Mouse (Mus musculus) midbrain, embryonic 16.5 days (tissue): ENCODE data around the gene Cfap45. TPM values are rescaled to one million over a fixed set of nuclear protein-coding genes. Genes with fewer than 3 reads are reported as not detected.

ENCODE experiments used
- ATAC-seq: fragments of 200-750 bp; cut with Nextera tagmentation; 2 replicates; pipeline ENCODE4 v1.8.0; 2017; ENCODE audit warnings: moderate TSS enrichment
- H3K27ac ChIP-seq: fragments of 300-500 bp; sonication (generic); 2 replicates; pipeline ENCODE4 v1.5.1; 2014; ENCODE audit warnings: mild to moderate bottlenecking, low read length, mixed read lengths
- H3K27me3 ChIP-seq: fragments of 300-500 bp; sonication (generic); 2 replicates; pipeline ENCODE4 v1.6.1; 2014; ENCODE audit warnings: low read depth, low read length, mixed read lengths; ENCODE audit not compliant: control insufficient read depth, insufficient read depth
- H3K36me3 ChIP-seq: fragments of 300-500 bp; sonication (generic); 2 replicates; pipeline ENCODE4 v1.6.1; 2014; ENCODE audit warnings: mild to moderate bottlenecking, low read length, moderate library complexity, mixed read lengths; ENCODE audit not compliant: control insufficient read depth, insufficient read depth
- H3K4me1 ChIP-seq: fragments of 300-500 bp; sonication (generic); 2 replicates; pipeline ENCODE4 v1.6.1; 2014; ENCODE audit warnings: mild to moderate bottlenecking, low read length, mixed read lengths; ENCODE audit not compliant: control insufficient read depth, insufficient read depth
- H3K4me2 ChIP-seq: fragments of 300-500 bp; sonication (generic); 2 replicates; pipeline ENCODE4 v1.6.1; 2014; ENCODE audit warnings: mild to moderate bottlenecking, low read length, mixed read lengths
- H3K4me3 ChIP-seq: fragments of 300-500 bp; sonication (generic); 2 replicates; pipeline ENCODE4 v1.5.1; 2014; ENCODE audit warnings: low read depth, mild to moderate bottlenecking, low read length, moderate library complexity, mixed read lengths
- H3K9ac ChIP-seq: fragments of 300-500 bp; sonication (generic); 2 replicates; pipeline ENCODE4 v1.6.1; 2014; ENCODE audit warnings: low read depth, low read length, mixed read lengths
- H3K9me3 ChIP-seq: fragments of 300-500 bp; sonication (generic); replicated peaks from 2 replicates; pipeline ENCODE4 v1.6.1; 2014; ENCODE audit warnings: mild to moderate bottlenecking, low read length, mixed read lengths; ENCODE audit not compliant: control insufficient read depth, poor library complexity, severe bottlenecking
- WGBS: fragments of 180-500 bp; shearing (Covaris S2); extraction: QIAGEN DNeasy Blood & Tissue Kit; methylation state at CpG from one replicate; pipeline ENCODE4 v1.1.7; 2014; 5-methylcytosine and 5-hydroxymethylcytosine counted together
- polyA plus RNA-seq: library from polyadenylated mRNA; unstranded; fragments of >200 nt; fragmentation: Nextera tagmentation; extraction: Ambion mirVana; gene quantifications from 2 replicates; pipeline ENCODE4 v1.2.1, GENCODE M21; 2015

Gene Cfap45
- polyA plus RNA-seq, 1 experiment from 2014 or later = 4.7 TPM

DNA sequence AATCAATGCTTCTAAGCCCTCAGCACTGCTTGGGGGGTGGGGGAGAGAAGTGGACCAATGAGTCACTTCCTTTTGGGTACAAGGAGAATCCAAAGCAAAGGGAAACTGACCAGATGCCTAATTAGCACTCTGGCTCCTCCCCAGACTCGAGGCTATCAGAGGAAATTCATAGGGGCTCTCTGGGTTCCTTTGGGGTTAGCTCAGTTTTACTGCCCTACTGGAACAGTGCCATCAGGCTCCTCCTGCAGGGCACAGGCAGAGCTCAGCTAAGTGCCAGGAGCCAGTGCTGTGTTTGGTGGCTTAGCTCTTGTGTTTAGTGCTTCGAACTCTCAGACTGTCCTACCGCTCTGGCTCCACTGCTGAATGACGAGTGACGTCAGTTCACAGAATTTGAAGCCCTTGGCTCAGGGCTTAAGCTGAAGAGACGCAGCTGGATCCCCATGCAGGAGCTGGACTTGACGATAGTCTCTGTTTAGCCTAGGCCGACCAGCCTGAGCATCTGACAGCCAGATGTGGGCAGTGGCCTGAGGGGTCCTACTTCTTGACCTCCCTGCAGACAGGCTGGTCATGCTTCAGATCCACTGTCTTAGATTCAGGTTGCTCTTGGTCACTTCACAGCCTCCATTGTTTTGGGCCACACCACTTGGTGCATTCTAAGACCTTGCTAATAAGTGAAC lies 10.1 kb downstream of the Cfap45 start:
- peaks cover 7% of the 10 kb centered on the region; the same call in 1 of the 2 replicates for H3K4me1 ChIP-seq
- H3K4me2 ChIP-seq = no peak overlapping the region
- no peaks in the 10 kb centered on the region for H3K36me3 ChIP-seq
- no peak overlapping the region for H3K27ac ChIP-seq
- H3K4me3 ChIP-seq = no peak overlapping the region
- 28% methylated on average over 8 of the region's 8 CpGs for WGBS
- no peaks in the 10 kb centered on the region for H3K27me3 ChIP-seq
- no peaks in the 10 kb centered on the region for H3K9me3 ChIP-seq
- ATAC-seq = no peak
- H3K9ac ChIP-seq = no peak overlapping the region

DNA sequence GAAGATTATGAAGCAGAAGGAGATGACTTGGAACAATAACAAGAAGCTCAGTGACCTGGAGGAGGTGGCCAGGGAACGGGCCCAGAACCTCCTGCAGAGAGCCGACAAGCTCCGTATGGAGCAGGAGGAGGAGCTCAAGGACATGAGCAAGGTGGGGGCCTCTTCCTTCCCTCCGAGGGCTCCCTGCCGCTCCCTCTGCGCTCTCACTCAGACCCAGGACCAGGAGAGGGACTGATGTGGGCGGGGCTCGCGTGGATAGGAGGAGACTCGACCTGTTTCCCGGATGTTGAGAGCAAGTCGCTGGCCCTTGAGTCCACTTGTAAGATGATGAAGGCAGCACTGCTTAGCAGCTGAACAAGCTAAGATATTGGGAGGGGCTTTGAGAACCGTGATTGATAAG lies 11.9 kb downstream of the Cfap45 start:
- peak; percentile 74 for ATAC-seq
- H3K4me2 ChIP-seq = peak overlapping the region; percentile 47
- H3K4me1 ChIP-seq = peaks cover 7% of the 10 kb centered on the region; the same call in 1 of the 2 replicates
- H3K27ac ChIP-seq = 0 out of 2 replicates have a peak overlapping the region, but pooled peaks have one; percentile 23
- H3K36me3 ChIP-seq = no peaks in the 10 kb centered on the region
- H3K4me3 ChIP-seq = peak overlapping the region; percentile 26
- 1% methylated on average over 13 of the region's 13 CpGs for WGBS
- H3K9me3 ChIP-seq = no peaks in the 10 kb centered on the region
- peak overlapping the region; percentile 36; the same call in 1 of the 2 replicates for H3K9ac ChIP-seq
- no peaks in the 10 kb centered on the region for H3K27me3 ChIP-seq

DNA sequence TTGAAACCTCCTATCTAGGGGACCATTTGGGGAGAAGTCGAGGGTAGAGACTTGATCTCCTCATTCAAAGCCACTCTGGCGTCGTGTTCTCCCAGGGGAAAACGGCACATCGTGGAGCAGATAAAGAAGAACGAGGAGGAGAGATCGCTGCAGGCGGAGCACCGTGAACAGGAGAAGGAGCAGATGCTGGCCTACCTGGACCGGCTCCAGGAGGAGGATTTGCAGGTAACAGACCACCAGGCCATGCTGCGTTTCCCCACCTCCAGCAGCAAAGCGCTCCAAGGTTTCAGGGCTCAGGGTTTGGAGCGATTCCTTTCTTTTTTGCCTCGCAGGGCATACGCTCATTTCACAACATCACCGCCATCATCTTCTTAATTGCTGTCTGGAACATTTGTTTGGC lies 14.5 kb downstream of the Cfap45 start:
- no peak overlapping the region for H3K27ac ChIP-seq
- ATAC-seq = no peak
- H3K27me3 ChIP-seq = no peaks in the 10 kb centered on the region
- H3K4me1 ChIP-seq = peaks cover 11% of the 10 kb centered on the region
- H3K36me3 ChIP-seq = no peaks in the 10 kb centered on the region
- H3K9me3 ChIP-seq = no peaks in the 10 kb centered on the region
- no peak overlapping the region for H3K4me3 ChIP-seq
- WGBS = 76% methylated on average over 16 of the region's 16 CpGs
- H3K9ac ChIP-seq = no peak overlapping the region
- H3K4me2 ChIP-seq = no peak overlapping the region

DNA sequence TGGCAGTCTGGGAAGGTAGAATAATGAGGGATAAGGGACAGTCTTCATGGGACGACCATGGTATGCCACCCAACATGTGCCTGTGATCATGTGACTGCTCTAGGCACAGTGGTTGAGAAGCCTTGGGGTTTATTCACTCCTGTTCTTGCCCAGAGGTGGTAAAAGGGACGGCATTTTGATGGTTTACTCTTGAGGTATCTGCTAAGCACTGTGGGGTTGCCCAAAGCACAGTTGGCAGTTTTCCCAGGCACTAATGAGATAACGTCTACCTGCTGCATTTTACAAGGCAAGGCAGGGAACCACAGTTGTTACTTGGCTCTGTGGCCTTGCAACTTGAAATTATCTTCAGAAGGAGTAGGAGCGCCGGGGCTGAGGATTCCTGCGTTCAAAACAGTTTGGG lies 19.2 kb downstream of the Cfap45 start:
- peak overlapping the region; percentile 73 for H3K27ac ChIP-seq
- 45% methylated on average over 6 of the region's 6 CpGs for WGBS

DNA sequence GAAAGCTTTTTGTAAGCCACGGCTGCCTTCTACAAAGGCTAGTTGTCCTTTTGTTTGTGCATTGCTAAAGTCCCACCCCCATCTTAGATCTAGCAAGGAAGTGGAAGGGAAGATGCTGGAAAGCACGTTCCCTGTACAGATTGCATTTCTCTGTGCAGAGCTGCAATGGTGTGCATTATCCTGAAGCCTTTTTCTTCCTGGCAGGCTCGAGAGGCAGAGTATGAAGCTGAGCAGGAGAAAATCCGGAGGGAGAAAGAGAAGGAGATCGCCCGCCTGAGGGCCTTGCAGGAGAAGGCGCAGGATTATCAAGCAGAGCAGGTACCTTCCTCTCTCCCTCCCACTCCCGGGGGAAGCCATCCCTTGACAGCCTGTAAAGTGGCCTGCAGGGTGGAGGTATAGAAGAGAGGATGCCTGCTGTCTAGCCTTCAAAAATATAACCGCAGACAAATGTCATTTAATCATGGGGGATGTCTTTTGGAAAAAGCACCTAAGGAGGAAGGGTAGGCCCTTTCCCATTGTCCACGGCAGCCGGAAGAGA lies 19.8 kb downstream of the Cfap45 start:
- H3K9me3 ChIP-seq = no peaks in the 10 kb centered on the region
- H3K4me2 ChIP-seq = peak overlapping the region; percentile 4; the same call in 1 of the 2 replicates
- WGBS = 26% methylated on average over 11 of the region's 11 CpGs
- H3K4me1 ChIP-seq = peaks cover 9% of the 10 kb centered on the region
- peak overlapping the region; percentile 54 for H3K9ac ChIP-seq
- no peaks in the 10 kb centered on the region for H3K36me3 ChIP-seq
- H3K27ac ChIP-seq = peak overlapping the region; percentile 73
- ATAC-seq = peak; percentile 59
- H3K27me3 ChIP-seq = no peaks in the 10 kb centered on the region
- H3K4me3 ChIP-seq = no peak overlapping the region

More for the DNA sequence above, 19.2 kb downstream of the Cfap45 start:
- no peak overlapping the region for H3K4me2 ChIP-seq
- peaks cover 9% of the 10 kb centered on the region for H3K4me1 ChIP-seq
- peak; percentile 65 for ATAC-seq
- no peak overlapping the region for H3K9ac ChIP-seq
- H3K36me3 ChIP-seq = no peaks in the 10 kb centered on the region
- no peaks in the 10 kb centered on the region for H3K9me3 ChIP-seq
- no peaks in the 10 kb centered on the region for H3K27me3 ChIP-seq
- no peak overlapping the region for H3K4me3 ChIP-seq

DNA sequence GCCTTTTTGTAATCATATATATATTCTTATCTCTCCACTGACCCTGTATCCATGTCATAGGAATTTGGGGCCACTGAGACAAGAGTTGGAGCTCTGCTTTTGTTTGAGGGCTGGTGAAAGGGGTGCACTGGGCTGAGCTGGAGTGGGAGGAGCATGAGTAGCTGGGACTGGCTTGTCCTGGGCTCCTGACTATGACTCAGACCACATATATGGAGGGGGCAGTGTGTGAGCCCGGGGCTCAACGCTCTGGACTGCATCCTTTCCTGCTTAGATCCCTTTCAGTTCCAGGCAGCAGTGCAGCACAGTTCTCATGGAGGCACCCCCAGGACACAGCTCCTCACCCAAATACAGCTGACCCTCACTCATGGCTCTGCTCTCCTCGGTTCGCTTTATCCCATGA lies 25.5 kb downstream of the Cfap45 start:
- Histone ChIP-seq H3K4me2 (no peak overlapping the region), H3K36me3 (no peaks in the 10 kb centered on the region), H3K27me3 (no peaks in the 10 kb centered on the region), H3K4me1 (peaks cover 8% of the 10 kb centered on the region), H3K9me3 (no peaks in the 10 kb centered on the region), H3K27ac (no peak overlapping the region), H3K9ac (no peak overlapping the region), H3K4me3 (no peak overlapping the region)
- no peak for ATAC-seq
- WGBS = 82% methylated on average over 4 of the region's 4 CpGs

DNA sequence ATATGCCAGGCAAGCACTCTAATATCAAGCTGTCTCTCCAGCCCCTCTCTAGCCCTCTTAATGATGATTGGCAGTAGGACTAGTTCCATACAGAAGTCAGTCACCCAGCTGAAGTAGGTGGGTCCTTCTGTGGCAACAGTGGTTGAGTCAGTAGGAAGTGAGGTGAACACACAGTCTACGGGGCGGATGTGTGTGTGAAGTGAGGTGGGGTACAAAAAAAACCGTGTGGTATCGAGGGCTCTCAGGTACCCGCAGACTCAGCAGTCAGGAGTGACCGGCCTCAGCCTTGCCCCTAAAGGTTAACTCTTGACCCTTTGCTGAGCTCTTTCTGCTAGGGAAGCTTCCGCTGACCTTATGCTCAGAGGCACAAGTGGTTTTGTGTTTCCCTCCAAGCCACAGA lies 27.9 kb downstream of the Cfap45 start:
- Histone ChIP-seq H3K4me2 (no peak overlapping the region), H3K9ac (no peak overlapping the region), H3K36me3 (no peaks in the 10 kb centered on the region), H3K4me3 (no peak overlapping the region), H3K27ac (no peak overlapping the region), H3K27me3 (no peaks in the 10 kb centered on the region), H3K9me3 (no peaks in the 10 kb centered on the region), H3K4me1 (peaks cover 13% of the 10 kb centered on the region)
- WGBS = 62% methylated on average over 7 of the region's 7 CpGs
- no peak for ATAC-seq

DNA sequence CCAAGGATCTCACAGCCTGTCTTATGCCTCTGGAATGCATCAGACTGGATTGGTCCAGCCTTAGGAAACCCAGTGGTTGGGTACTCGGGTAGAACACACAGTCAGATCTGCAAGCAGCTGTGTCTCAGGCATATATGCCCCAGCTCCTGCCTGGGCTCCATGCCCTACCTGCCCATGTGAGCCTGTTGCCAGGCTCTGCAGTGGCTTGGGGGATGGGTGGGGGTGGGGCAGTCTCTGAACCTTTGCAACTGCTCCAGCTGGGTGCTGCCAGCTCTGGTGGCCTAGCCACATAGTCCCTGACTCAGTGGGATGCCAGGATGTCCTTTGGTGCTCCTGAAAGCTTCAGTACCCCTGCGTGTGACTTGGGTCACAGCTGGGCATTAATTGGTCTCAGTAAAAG lies 28.7 kb downstream of the Cfap45 start:
- no peak overlapping the region for H3K9ac ChIP-seq
- no peak overlapping the region for H3K27ac ChIP-seq
- H3K36me3 ChIP-seq = no peaks in the 10 kb centered on the region
- H3K9me3 ChIP-seq = no peaks in the 10 kb centered on the region
- no peak overlapping the region for H3K4me3 ChIP-seq
- no peaks in the 10 kb centered on the region for H3K27me3 ChIP-seq
- peak overlapping the region; percentile 61 for H3K4me2 ChIP-seq
- WGBS = 12% methylated on average over 2 of the region's 2 CpGs
- H3K4me1 ChIP-seq = peaks cover 13% of the 10 kb centered on the region
- no peak for ATAC-seq

DNA sequence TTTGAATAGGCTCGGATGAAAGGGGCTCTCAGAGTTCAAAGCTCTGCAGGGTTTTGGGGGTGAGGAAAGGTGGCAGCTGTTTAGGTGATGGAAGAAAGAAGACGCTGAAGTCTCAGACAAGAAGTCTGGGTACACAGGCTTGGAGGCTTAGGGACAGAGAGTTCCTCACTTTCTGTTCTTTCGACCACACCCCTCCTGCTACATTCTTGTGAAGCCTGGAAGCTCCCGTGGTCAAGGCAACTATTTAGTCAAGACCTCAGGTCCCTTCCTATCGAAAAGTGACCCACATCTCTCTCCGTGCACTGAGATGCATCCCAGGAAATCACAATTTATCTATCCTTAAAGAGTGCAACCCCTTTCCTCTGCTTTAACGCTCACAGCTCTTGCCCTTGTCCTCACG lies 29.1 kb downstream of the Cfap45 start:
- peak overlapping the region; percentile 61 for H3K4me2 ChIP-seq
- no peaks in the 10 kb centered on the region for H3K9me3 ChIP-seq
- H3K4me1 ChIP-seq = peaks cover 13% of the 10 kb centered on the region
- no peak for ATAC-seq
- no peaks in the 10 kb centered on the region for H3K36me3 ChIP-seq
- H3K4me3 ChIP-seq = peak overlapping the region; percentile 31
- 6% methylated on average over 8 of the region's 8 CpGs for WGBS
- H3K27me3 ChIP-seq = no peaks in the 10 kb centered on the region
- no peak overlapping the region for H3K27ac ChIP-seq
- peak overlapping the region; percentile 60; the same call in 1 of the 2 replicates for H3K9ac ChIP-seq
